Mouse (Mus musculus): ENCODE data around the gene Clip1.
"Not testable (repeated sequence)": the region's sequence is repeated elsewhere in the genome, so short reads cannot be mapped to it uniquely, and the experiment has no call there.

The Clip1 gene

GRCm38 (mm10) chr5:123684221-123685144 is at the start of gene Clip1:
Gene Clip1 (minus strand): TSS chr5:123684618.
- DNase-seq (ENCODE audit: low read depth, low spot score), result peak; percentile 51

GRCm38 (mm10) chr5:123730981-123731380 is 46.6 kb upstream of the Clip1 start:
- DNase-seq (ENCODE audit: low read depth, low spot score), result no peak

- DNase-seq (ENCODE audit: low read depth, low spot score), result not testable (repeated sequence)
These were observed 39.4 kb upstream of the Clip1 start for GRCm38 (mm10) chr5:123723816-123724215.

GRCm38 (mm10) chr5:123720328-123721311 is 36.2 kb upstream of the Clip1 start, which contains the start of gene Zcchc8:
Gene Zcchc8 (minus strand): TSS chr5:123721100.
- DNase-seq (ENCODE audit: low read depth, low spot score), result peak; percentile 97

- DNase-seq (ENCODE audit: low read depth, low spot score), result no peak
These were observed 30.2 kb upstream of the Clip1 start for GRCm38 (mm10) chr5:123714622-123715021.

DNA sequence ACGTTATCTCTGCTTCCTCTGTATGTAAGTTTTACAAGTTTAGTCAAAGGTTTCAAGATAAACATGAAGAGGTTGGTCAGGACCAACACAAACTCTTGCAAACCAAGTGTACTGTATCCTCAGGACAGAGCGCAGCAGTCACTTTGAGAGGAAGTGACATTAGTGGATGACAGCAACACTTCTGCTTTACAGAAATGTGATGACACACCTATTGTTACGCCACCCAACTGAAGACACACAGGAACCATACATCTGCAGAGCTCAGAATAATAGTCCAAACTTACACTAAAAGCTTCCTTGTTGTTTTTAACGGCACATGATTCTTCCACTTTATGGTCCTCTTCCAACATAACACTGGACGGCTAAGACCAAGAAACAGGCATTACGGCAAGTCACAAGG is 29.4 kb upstream of the Clip1 start:
- no peak for DNase-seq (ENCODE audit: low read depth, low spot score)

- no peak for DNase-seq (ENCODE audit: low read depth, low spot score)
These were observed 25.2 kb upstream of the Clip1 start for GRCm38 (mm10) chr5:123709571-123709970.

- DNase-seq (ENCODE audit: low read depth, low spot score), result no peak
These were observed 24.2 kb upstream of the Clip1 start for GRCm38 (mm10) chr5:123708598-123708997.

- DNase-seq (ENCODE audit: low read depth, low spot score), result no peak
These were observed 16.2 kb upstream of the Clip1 start for GRCm38 (mm10) chr5:123700625-123701024.

DNA sequence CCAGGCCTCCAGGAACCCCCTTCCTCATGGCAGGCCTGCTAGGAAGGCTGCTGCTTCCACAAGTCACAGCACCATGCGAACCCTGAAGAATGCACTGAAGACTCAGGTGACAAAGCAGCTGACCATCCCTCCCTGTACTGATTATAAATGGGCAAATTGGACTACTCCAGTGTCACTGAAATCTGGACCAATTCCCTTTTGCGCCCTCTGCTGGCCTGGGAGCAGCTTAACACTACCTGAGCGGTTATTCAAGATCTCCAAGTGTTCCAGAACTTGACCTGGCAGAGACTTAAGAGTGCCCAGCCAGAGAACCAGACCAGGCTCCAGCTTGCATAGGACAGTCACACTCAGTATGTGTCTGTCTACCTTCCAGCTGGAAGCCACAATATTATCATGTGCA is 14.8 kb upstream of the Clip1 start:
- no peak for DNase-seq (ENCODE audit: low read depth, low spot score)

- DNase-seq (ENCODE audit: low read depth, low spot score), result no peak
These were observed 12.5 kb upstream of the Clip1 start for GRCm38 (mm10) chr5:123696961-123697360.

DNA sequence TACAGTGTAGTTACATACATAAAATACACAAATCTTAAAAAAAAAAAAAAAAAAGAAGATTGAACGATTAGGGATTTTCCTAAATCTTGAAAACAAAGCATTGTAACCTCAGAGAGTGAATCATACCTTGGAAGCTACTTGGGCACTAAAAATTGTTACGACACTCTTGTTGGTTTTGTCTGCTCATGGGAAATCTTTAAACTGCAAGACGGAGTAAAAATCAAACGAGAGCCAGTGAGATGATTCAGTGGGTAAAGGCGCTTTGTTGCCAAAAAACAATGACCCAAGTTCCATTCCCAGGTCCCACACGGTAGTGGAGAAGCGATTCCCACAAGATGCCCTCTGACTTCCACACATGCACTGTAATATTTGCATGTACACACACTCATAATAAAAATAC is 11.8 kb upstream of the Clip1 start:
- DNase-seq (ENCODE audit: low read depth, low spot score), result no peak

GRCm38 (mm10) chr5:123694468-123694867 is 10.1 kb upstream of the Clip1 start:
- no peak for DNase-seq (ENCODE audit: low read depth, low spot score)

GRCm38 (mm10) chr5:123683377-123684220 is 819 bp downstream of the Clip1 start:
- DNase-seq (ENCODE audit: low read depth, low spot score), result peak; percentile 6

DNA sequence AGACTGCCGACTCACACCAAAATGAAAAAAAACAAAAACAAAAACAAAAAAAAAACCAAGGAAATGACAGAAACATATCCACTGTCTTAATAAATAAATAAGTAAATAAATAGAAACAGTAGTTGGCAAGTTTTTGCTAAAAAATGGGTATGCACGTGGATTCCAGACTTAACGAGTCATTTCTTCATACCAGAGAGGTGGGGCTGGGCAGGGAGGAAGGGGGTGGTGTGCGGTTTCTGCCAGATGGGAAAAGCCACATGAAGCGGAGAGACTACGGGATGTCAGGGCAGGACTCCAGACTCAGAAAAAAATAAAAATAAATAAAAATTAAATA is 1.4 kb downstream of the Clip1 start:
- no peak for DNase-seq (ENCODE audit: low read depth, low spot score)

DNA sequence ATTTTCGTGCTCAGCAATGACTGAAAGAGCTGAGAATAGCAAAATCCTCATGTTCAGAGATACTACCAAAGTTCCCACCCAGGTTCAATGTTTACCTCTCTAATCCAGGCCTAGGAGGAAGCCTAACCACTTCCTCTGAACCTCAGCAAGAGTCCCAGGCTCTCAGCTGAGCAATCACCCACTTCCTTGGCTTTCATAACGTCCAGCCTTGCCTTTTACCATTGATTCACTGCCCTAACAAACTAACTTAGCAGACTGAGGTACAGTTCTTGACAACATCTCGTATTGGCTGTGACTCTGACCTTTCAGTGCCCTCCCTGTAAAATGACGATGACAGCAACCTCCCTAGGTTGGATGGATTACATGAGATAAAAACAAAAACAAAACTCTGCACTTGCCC is 2.0 kb downstream of the Clip1 start:
- no peak for DNase-seq (ENCODE audit: low read depth, low spot score)

GRCm38 (mm10) chr5:123679546-123680263 is 4.7 kb downstream of the Clip1 start:
- DNase-seq (ENCODE audit: low read depth, low spot score), result no peak

GRCm38 (mm10) chr5:123679106-123679505 is 5.3 kb downstream of the Clip1 start:
- DNase-seq (ENCODE audit: low read depth, low spot score), result no peak

DNA sequence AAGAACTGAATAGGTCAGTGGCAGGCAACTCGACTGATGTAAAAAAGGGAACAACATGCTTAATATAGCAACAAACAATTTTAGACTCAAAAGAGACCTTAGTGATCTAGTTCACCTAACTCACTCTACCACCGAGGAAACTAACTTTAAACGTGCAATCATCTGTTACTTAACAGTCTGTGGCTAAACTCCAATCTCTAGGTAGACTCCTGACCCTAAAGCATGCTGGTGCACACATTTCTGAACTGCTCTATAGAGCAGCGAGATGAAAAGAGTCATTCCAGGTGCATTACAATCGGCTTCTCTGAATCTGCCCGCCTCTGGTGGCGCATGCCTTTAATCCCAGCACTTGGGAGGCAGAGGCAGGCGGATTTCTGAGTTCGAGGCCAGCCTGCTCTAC is 8.7 kb downstream of the Clip1 start:
- no peak for DNase-seq (ENCODE audit: low read depth, low spot score)

DNA sequence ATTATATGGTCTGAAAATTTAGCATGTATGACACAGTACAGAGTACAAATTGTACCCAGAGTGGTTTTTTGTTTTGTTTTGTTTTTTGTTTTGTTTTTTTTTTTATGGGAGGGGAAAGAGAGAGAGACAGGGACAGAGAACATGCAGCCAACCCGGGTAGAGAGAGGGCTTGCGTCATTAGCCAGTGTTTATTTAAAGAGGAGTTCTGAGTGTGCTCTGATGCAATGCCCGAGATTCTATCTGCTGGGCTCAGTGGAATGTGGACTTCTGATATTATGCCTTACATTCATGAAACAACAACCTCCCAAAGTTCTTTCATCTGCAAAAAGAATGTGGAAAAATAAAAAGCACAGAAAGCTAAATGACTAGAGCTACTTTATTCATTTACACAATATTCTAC is 9.2 kb downstream of the Clip1 start:
- no peak for DNase-seq (ENCODE audit: low read depth, low spot score)

DNA sequence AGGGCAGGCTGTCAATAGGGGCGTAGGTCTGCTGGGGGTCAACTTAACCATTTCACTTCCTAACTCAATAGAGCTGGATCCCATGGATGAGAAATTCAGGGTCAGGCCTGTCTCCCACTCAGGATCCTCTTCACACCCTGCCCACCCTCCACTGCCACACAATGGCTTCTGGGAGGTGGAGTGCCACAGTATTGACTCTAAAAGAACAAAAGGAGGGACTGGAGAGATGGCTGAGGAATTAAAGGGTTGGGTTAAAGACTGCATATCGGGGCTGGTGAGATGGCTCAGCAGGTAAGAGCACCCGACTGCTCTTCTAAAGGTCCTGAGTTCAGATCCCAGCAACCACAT is 13.0 kb downstream of the Clip1 start:
- DNase-seq (ENCODE audit: low read depth, low spot score), result no peak
